ENCODE assay signal across 14 mouse cellular contexts in the genomic region with DNA sequence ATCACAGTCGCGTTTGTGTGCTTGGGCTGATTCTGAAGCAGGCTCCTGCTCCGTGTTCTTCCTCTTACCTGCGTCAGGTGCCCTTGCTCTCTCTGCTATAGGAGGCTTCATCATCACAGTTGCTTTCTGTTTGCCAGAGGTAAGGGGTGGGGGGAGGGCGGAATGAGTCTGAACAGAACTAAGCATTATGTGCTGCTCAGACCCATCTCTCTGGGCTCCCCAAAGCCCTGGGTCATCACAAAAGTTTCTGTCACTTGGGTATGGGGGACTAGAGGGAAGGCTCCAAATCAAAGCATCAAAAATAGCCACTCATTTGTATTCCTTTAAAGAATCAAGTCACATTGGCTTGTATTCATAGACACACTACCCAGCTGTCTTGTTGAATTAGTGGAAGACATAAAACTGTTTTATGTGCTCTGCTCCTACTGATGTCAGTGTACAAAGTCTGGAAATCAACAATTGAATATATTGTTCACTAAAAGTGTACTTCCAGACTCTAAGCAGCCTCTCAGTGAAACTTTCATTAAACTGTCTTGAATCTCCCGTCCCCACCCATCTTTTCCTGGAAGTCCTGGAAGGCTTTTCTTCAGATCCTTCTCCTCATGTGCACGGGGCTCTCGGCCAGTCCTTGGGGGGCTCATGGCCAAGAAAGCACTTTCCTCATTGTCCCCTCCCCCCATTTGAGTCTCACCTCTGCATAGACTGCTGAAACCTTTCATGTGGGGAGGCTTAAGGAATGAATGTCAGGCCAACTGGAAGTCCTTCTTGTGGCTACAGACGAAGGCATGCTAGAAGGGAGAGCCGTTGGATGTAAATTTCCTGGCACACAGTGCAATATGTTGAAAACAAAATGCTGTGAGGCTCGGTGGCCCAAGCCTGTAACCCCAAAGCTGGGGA.
"Had no signal": no experiment of that assay in that cellular context is flagged by ENCODE, and none has a peak within 500 bp of the region (broad histone marks: within the 10 kb centered on the region; RNA-seq: fewer than 3 reads in every experiment).

No protein-coding gene starts in this region.

- H3K27me3 ChIP-seq: liver, embryonic 13.5 days; lung, embryonic 15.5 days; midbrain, embryonic 13.5 days had no signal

- H3K9ac ChIP-seq: liver, embryonic 13.5 days; liver, postnatal 0 days; lung, embryonic 15.5 days; midbrain, embryonic 13.5 days had no signal

- DNase-seq: kidney, adult 9 months; liver; liver, embryonic 13.5 days; liver, postnatal 0 days; lung, postnatal 14 days; right cerebral cortex, postnatal 4 days; spleen, adult 18-20 months; thymus, adult 18-20 months; thymus, postnatal 14 days had no signal

- H3K4me3 ChIP-seq: left cerebral cortex, adult 2 months; liver, embryonic 13.5 days; lung, embryonic 15.5 days; midbrain, embryonic 13.5 days had no signal

- H3K9me3 ChIP-seq: liver, embryonic 13.5 days; lung, embryonic 15.5 days; midbrain, embryonic 13.5 days had no signal

- ATAC-seq: inflammation-experienced regulatory T-cells, adult 6 months; intestine, postnatal 0 days; liver, postnatal 0 days; midbrain, embryonic 13.5 days had no signal

- H3K4me1 ChIP-seq: liver, embryonic 13.5 days; lung, embryonic 15.5 days; midbrain, embryonic 13.5 days had no signal

- H3K36me3 ChIP-seq: liver, embryonic 13.5 days; lung, embryonic 15.5 days; midbrain, embryonic 13.5 days had no signal

- H3K27ac ChIP-seq: left cerebral cortex, adult 2 months; liver, embryonic 13.5 days; lung, embryonic 15.5 days; midbrain, embryonic 13.5 days had no signal

- H3K4me2 ChIP-seq: liver, embryonic 13.5 days; lung, embryonic 15.5 days; midbrain, embryonic 13.5 days had no signal
